Mouse (Mus musculus) layer of hippocampus, adult 11-12 months (tissue): ENCODE results near the gene Afap1l2.

Experiments
- DNase-seq: peaks from one replicate; pipeline ENCODE4 v3.0.0; 2022; ENCODE audit warnings: low spot score

Gene Afap1l2

DNA sequence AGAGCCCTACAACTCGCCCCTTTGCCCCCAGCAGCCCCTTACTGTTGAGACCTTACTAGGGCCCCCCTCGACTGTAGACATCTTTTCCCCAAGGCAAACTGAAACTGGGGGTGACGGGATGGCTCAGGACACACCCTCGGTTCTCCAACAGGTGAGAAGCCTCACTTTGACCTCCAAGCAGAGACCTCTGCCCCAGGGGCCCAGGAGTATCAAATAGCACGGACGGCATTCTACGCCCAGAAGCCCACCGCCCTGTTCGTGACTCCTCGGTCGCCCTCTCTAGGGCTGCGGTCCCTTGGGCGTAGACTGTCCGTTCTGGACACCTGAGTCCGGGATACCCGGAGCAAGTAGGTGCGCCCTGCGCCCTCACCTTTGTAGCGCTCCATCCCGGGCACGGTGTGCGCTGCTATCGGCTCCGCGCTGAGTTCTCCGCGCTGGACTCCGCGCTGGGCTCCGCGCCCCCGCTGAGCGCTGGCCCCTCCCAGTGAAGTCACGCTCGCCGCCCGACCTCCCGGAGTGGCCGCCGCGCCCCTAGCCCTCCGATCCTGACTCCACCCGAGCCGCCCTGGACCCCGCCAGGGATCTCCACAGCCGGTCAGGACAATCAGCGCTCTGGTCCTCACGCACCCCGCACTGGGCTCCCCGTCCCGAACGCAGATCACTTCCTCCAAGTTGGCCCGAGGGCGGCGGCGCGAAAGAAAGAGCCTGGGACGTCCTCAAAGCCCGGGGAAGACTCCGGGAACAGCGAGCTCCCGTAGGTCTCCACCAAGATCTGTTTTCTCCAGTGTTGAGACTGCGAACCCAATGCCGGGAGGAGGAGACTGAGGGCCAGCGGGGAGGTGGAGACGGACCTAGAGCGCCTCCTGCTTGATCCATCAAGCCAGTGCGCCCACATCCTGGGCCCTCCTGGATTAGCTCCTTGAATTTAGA is at the start of gene Afap1l2:
TSS of gene Afap1l2 (minus strand) at position 448 of the 930 bp plus-strand sequence.
- peak; percentile 33 for DNase-seq

DNA sequence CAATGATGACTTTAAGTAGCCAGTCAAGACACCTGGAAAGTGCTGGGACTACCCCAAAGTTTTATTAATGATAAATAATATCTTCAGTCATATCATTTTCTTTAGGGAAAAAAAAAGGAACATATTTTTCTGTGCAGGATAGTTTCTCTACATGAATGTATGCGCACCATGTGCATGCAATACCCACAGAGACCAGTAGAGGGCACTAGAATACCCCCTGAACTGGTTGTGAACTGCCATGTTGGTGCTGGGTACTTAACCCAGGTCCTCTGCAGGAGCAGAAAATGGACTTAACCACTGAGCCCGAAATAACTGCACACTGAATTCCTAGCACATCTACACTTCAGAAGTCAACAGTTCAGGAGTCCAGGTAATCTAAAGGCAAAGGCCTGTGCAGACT is 49.5 kb upstream of the Afap1l2 start:
- DNase-seq, result no peak

GRCm38 (mm10) chr19:57055215-57056120 is 47.4 kb upstream of the Afap1l2 start:
- DNase-seq, result no peak

DNA sequence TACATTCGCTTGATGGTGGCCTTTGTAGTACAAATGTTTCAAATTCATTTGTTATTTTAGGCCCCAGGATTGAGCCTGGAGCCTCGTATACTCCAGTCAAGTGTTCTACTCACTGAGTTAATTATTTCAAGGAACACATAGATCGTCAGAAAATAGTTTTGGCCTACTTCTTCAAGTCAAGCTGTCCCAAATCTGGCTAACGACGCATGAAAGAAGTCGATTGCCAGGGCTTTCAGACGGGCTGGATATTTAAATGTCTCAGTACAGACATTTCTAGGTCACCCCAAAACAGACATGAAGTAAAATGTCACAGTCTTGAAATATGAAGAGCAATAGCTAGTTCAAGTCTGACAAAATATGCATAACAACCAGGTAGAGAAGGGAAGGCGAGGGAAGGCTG is 44.9 kb upstream of the Afap1l2 start:
- DNase-seq, result no peak

DNA sequence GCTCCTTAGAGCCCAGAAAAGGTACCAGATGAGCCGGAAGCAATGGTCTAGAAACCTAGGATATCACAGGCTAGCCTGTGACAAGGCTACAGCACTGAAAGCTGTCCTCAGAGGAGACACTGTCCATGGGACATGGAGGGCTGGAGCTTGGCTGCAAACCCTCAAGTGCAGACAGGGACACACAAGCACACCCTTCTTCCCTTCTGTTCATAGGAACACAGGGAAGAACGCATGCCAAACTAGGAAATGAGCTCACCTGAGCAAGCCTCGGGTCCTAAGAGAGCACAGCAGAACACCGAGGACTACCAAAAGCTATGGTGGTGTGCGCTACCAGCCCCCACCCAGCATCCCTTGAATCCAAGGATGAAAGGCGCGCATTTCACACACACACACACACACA is 44.0 kb upstream of the Afap1l2 start:
- no peak for DNase-seq

GRCm38 (mm10) chr19:57049592-57050090 is 41.6 kb upstream of the Afap1l2 start:
- no peak for DNase-seq

DNA sequence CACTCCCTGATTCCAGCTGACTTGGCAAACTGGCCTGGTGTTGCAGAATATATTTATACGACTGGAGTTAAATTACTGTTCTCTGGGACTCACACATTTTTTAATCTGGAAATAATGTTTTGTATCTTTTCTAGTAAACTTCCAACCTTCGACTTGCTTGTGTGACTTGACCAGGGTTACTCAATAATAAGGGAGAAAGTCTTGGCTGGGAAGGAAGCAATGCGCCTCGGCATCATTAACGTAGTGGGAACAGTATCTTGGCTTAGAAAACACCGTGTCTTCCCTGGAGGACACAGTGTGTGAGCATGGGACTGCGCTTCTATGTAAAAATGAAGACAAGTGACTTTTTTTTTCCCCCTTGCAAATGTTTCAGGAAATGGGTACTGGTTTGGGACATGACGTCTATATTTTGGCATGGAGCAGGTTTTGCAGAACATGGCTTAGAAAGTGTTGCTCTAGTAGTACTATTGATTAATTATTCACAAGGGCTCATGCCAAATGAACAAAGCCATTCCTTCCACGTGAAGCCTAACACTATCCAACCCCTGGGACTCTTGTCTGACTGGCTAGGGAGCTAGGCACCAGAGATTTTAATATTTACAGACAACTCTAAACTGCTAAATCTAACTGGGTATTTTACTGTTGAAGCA is 39.8 kb upstream of the Afap1l2 start:
- no peak for DNase-seq

DNA sequence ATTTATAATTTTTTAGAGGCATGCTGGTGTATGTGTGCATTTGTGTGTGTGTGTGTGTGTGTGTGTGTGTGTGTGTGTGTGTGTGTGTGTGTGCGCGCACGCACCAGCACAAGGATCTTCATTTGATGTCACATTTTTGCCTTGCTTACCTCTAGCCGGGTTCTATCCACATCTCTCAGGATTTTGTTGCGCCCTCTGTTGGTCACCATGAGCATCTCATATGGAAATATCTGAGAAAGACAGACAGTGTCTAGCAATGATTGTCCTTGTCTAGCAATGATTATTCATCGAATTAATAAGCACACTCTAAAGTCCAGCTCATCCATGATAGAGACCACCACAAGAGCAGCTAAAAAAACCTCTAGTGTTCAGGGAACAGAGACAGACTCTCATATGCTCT is 31.2 kb upstream of the Afap1l2 start:
- DNase-seq, result no peak

- no peak for DNase-seq
These were observed 28.8 kb upstream of the Afap1l2 start for GRCm38 (mm10) chr19:57036860-57037259.

GRCm38 (mm10) chr19:57031582-57031981 is 23.6 kb upstream of the Afap1l2 start:
- peak; percentile 72 for DNase-seq

DNA sequence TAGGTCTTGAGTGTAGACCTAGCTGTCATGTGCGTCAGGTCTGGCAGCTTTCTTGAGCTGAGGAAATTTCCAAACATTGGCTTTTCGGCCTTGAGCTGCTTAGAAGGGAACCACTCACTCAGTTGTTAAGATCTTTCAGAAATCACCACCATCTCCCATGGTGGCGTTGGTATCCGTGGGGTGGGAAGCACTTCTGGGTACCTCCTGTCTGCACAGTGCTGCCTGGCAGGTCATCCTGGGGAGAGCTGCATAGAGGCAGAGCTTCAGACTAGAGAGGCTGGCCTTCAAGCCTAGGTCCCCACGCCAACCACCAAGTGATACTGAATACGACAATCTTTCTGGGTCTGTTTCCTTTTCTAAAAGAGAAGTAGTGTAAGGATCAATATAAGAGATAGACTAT is 21.4 kb upstream of the Afap1l2 start:
- DNase-seq, result no peak

DNA sequence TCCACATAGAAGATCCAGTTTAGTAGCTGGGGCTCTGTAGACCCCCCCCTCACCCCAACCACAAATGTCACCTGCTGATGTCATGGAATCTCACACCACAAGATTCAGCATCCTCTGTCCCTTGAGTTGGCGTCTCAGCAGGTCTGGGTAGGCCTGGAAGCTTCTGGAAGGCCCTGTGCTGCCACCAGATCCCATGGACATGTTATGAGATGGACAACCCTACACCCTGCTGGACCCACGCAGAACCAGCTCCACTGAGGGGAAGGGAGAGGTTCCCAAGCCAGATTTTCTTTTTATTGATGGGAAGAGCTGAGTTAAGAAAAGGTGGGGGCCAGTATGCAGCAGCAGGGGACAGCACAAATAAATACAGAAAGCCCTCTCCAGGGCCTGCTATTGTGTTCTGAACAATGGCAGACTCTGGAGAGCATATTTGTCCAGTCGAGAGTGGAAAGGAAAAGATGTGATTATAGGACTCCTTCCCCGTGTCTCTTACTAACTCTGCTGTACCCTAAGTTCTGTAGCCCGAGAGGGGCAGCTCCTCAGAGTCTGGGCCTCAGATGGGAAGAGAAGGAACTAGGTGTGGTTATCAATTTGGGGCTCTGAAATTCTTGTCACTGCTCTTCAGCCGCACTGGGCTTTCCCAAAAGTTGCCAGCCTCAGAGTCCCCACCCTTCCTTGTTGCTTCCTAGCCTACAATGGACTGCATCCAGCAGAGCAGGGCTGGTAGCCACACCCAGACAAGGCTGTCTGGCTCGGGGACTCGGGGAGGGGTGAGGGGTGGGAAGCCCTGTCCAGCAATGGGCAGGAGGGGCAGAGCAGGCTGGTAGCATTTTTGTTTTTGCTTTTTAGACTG is 20.5 kb upstream of the Afap1l2 start:
- DNase-seq, result no peak

GRCm38 (mm10) chr19:57026501-57026900 is 18.5 kb upstream of the Afap1l2 start:
- DNase-seq, result no peak

DNA sequence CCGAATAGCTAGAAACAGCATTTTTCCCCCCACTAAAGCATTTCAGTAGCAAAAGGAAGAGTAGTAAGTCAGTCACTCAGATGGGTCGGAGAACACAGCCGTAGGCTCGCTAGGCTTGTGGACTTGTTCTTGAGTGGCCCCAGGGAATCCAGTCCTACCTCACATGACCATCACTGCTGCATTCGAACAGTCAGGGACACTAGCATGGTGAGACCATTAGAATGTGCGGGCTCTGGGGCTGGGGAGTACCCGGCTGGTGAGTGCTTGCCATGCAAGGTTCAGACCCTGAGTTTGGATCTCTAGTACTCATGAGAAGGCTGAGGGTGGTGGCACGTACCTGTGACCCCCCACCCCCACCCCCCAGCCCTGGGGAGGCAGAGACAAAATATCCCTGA is 9.8 kb upstream of the Afap1l2 start:
- DNase-seq, result no peak

DNA sequence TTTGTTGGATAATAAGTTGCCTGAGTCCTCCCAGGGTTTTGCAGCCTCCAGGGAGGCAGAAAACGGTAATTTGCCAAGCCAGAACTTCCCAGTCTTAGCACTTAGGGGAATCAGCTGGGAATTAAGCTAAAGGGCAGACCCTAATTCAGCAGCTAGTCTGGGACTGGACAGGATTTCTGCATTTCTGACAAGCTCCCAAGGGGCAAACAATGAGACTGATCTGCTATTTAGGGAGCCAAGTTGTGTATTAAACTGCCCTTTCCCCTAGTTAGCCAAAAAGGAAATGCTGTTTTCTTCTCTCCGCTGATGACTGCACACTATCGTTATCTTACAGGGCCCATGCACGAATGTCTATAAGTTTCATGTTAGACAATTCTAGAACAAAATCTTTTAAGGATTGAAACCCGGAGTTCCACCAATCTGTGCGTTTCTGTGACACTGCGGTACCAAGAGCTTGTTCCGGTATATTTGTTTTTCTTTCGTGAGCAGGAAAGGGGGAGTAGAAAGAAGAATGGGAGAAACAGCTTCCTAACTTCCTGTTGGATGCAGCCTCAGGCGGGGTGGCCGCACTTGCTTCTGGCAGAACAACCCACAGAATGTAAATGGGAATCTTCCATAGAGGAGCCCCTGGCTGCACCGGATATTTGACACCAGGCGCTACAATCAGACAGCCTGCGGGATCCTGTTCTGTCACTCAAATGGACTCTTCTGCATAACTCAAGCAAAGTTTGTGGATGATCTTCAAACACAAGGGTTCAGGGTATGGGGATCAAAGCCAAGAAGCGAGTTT is 9.2 kb upstream of the Afap1l2 start:
- DNase-seq, result no peak

- no peak for DNase-seq
These were observed 6.8 kb upstream of the Afap1l2 start for GRCm38 (mm10) chr19:57014808-57015207.

DNA sequence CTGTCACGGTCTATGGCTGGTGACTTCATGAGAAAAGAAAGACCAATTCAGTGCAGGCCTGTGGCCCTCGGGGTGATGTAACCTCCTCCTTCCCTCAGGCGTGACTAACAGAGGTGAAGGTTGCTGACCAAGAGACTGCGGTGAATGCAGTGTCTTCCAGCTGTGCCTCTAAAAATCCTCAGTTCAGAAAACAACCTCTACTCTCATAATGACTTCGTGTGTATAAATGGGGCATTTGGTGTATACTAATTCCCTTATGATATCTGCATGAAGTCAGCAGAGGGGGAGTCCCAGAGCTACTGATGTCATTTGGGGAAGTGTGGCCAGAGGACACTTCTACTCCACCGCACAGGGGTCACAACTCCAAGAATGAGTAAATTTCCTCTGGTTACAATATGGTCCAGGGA is 5.2 kb upstream of the Afap1l2 start:
- no peak for DNase-seq

DNA sequence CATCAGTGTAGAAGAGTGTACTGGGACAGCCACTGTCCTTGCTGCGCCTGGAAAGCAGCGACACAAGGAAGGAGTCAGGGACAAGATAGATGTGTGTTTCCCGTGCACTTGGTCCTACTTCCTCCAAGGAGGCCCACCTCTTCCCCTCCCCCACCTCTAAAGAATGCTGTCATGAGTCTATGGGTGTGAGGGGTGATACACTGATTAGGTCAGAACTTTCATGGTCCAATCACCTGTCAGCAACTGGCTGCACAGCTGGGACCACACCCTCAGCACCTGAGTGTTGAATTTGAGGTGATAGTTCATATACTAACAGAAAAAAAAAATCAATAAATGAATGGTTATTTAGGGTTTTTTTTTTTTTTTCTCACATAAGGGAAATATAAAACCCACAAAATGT is 4.0 kb upstream of the Afap1l2 start:
- no peak for DNase-seq

DNA sequence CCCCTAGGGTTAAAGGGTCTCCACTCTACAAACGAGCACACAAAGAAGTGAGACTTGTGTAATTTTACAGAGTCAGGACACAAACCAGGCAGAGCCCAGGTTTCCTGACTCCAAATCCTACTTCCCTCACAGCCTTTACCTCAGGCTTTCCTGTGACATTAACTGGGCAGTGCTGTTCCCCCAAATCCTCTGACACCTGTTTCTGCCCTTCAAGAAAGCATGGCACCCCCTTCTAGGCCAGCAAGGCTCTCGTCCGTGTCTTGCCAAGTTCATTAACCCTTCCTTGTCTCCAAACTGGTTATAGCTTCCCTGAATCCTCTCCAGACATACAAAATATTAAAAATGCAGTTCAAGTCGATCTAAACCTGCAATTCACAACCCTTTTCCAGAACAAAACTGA is 2.0 kb upstream of the Afap1l2 start:
- DNase-seq, result no peak

GRCm38 (mm10) chr19:57009653-57010052 is 1.6 kb upstream of the Afap1l2 start:
- no peak for DNase-seq
